Mouse (Mus musculus) spleen, postnatal 14 days (tissue): Measurements from ENCODE around the gene Igflr1.

Experiments
- DNase-seq, 2 experiments: peaks; one replicate each; pipeline ENCODE4 v3.0.0; 2021 to 2022; ENCODE audit warnings: low spot score in 2 of 2

Gene Igflr1

DNA sequence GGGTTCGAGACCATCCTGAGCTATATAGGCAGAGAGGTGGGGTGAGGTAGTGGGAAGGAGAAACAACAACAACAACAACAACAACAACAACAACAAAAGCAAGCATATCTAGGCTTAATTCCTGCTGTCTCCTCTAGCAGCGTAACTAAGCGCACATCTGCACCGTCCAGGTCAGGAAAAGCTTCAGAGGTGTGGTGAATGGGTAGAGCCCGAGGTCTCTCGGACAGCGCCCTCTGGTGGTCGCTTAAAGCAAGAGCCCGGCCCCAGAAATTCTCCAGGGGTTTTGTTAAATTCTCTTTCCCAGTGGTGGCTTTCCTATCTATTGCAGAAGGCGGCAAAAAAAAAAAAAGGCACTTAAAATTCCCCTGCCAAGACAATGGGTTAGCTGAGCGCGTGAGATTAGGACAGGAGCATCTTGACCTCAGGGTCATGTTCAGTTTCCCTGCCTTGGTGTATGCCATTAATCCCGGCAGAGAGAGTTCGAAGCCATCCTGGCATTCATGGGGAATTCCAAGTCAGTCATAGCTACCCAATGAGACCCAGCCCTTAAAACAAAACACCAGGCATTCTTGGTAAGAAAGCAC, 48.4 kb downstream of the Igflr1 start:
- DNase-seq = peak in 1 of 2 experiments; percentile 67

DNA sequence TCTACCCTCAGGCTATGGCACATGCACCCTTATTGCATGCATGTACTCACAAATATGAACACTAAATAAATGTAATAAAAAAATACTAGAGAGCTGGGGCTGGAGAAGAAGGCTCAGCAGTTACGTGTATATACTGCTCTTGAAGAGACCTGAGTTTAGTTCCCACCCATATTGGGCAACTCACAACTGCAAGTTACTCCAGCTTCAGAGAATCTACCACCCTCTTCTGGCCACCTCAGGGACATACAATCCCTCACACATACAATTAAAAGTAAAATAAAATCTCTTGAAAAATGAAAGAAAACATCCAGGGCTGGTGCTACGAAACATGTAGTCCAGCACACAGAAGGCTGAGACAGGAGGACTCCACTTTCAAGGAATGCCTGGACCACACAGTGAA, 49.2 kb downstream of the Igflr1 start:
- DNase-seq = no peak

DNA sequence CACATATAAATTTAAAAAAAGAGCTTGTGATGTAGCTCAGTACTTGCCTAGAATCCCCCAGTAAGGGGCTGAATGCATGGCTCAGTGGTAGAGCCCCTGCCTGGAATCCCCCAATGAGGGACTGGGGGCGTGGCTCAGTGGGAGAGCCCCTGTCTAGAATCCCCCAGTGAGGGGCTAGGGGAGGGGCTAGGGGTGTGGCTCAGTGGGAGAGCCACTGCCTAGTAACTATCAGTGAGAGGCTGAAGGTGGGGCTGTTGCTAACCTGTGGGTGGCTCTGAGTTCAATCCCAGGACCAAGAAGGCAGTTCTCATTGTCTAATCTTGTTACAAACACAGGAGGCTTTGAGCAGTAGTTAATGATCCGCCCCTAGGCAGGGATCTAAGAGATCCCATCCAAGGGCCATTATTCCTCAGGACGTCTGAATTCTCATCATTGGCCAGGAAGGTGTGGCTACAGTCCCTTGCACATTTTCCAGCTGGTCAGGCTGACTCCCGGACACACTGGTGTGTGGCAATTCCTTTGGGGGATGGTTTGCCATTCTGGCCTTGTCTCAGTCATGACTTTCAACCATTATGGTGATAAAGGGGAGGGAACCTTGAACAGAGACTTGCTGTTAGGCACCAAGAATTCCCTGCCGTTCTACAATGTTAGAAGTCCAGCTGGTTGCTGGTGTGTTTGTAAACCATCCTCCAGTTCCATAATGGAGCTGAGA, 50.0 kb downstream of the Igflr1 start:
- DNase-seq = no peak
